Mouse (Mus musculus) layer of hippocampus, adult 18-20 months (tissue): ENCODE measurements at regions not wholly inside any gene's neighbourhood (a gene's known extent, or its start where the extent isn't known, plus 50 kb on each side); places are given as distances from the start of the nearest gene placed in this dataset.
A peak's percentile ranks its signal among the peaks of the same experiment; 100 is the strongest.
"Not testable (repeated sequence)": the region's sequence is repeated elsewhere in the genome, so short reads cannot be mapped to it uniquely, and the experiment has no call there.

Experiments
- DNase-seq, 2 experiments: peaks; one replicate each; pipeline ENCODE4 v3.0.0; 2022; ENCODE audit warnings: low spot score in 2 of 2

DNA sequence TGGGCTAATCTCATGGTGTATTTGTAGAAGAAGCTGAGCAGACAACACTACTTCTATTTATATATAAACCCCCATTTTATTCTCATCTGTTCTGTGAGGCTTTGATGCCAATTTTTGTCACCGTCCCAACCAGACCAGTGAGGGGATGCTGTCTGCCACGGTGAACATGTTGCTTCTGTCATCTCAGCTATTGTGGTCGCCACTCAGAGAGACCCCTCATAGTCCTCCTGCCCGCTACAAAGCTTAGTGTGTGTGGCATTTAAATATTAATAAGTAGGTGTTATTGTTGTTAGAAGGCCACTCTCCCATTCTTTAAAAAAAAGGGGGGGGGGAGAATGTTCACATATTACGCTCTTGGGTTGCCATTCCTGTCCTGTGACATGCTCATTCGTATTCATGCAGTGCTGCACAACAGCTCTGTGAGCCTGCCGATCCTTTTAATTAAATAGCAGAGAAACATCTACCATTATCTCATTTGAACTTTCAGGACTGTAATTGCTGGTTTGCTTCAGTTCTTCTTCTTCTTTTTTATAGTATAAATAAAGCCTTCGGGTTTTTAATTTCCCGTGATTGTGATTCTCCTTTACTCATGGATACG lies 161.4 kb downstream of the Enc1 start:
- DNase-seq: no peak

DNA sequence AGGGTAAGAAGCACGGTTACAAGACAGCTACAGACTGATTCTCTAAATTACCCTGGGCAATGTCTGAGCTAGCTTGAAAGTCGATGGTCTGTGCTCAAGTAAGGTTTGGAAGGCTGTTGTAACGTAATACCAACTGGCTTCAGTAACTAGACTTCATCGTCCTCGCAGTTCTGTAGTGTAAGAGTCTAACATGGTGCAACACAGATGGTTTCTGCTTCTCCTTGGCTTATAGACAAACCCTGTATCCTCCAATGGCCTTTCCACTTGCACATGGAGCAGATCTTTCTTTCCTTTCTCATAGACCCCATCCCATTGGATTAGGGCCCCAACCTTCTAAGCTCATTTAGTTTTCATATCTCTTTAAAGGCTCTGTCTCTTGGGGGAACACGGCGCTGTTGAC lies 160.7 kb downstream of the Enc1 start:
- no peak for DNase-seq

DNA sequence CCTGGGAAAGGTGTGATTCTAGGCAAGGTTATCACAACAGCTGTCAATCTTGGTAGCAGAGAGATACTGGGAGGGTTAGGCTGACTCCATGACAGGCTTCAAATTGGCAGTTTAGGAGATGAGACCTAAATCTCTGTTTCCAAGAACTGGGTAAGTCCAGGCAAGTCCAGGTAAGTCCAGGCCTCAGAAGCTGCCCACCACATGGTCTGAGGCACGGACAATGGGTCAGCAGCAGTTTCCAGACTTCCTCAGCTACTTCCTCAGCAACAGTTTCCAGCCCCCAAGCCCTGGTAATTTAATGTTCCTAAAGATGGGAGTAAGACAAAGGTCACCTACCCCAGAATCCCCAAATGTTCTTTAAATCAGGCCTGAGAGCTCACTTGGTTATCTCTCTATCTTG lies 157.1 kb downstream of the Enc1 start:
- DNase-seq: no peak

DNA sequence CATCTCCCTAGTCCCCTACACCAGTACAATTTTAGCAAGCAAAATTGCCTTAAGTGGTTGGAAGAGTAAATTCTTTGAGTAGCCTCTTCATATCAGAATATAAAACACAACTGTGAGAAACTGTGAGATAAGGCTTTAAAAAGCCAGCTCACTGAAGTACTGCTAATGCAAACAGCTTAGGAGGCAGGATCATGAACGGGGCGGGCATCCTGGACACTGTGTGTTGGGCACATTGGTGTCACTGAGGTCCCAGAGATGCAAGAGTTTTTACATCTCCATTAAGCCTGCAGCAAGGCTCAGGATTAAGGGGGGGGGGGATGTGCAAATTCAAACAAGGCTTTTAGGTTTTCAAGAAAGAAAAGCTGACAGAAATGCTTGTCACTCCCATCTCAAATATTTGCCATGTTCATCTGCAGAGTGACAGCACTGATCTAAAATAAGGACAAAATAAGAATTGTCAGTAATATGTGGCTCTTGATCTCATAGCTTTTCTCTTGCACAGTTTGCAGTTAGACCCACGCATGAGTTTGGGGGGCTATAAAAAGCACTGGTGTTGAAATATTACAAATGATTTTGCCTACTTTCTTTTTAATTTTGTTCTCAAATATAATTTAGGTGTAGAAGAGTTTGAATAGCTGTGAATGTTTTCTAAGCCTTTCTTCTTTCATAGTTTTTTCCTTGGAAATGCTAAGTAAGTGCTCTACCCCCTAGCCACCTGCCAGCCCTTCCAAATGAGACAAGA lies 156.2 kb downstream of the Enc1 start:
- DNase-seq: peak in 1 of 2 experiments; percentile 55

DNA sequence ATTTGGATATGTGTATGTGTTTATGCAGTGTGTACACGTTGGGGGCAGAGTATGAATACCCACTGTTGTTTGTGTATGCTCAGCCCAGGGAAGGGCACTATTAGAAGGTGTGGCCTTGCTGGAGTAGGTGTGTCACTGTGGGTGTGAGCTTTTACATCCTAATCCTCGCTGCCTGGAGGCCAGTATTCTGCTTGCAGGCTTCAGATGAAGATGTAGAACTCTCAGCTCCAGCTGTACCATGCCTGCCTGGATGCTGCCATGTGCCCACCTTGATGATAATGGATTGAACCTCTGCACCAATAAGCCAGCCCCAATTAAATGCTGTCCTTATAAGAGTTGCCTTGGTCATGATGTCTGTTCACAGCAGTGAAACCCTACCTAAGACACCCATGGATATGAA lies 155.4 kb downstream of the Enc1 start:
- not testable (repeated sequence) for DNase-seq

DNA sequence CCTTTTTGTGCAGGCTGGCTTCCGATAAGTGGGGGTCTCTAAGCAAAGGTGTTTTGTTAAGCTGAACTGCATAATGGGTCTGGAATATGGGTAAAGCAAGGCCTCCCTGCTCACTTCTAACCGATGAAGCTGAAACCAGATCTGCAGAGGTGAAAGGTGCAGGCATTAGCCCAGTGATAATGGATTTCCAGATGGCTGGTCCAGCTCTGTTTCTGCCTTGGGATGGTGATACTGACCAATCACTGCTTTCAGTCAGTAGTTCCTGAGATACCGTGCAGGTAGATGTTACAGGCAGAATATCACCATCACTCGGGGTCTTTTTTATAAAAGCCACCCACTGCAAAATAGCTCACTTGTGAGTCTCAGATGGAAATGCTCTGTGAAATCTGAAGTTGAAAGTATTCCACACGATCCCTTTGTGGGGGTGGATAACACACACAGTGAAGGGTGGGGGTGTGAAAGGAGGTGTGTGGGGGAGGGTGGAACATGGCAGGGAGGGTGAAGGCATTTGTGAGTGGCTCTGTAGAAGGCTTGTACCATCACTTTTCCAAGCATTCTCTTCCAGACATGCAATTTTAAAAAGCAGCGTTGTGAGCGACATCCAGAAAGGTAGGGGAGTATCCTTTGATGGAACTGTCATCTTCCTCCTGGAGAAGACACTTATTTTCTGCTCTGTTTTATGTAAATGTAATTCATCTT lies 154.0 kb downstream of the Enc1 start:
- DNase-seq: no peak

DNA sequence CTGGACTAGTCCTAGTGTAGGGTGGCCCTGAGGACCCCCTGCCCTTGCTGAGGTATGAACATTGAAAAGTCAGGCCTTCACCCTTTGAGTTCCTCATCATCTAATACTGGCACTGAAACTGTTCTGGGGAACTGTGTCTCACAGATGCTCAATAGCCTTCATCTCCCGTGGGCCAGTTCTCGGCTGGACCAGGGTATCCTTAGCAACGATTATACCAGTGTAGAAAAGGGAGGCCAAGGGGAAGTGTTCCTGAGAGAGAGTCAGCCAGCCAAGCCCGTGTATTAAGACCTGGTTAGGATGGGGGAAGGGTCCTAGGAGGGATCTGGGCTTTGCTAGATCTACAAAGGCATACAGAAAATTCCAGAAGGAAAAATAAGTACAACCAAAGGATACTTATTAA lies 153.2 kb downstream of the Enc1 start:
- no peak for DNase-seq

DNA sequence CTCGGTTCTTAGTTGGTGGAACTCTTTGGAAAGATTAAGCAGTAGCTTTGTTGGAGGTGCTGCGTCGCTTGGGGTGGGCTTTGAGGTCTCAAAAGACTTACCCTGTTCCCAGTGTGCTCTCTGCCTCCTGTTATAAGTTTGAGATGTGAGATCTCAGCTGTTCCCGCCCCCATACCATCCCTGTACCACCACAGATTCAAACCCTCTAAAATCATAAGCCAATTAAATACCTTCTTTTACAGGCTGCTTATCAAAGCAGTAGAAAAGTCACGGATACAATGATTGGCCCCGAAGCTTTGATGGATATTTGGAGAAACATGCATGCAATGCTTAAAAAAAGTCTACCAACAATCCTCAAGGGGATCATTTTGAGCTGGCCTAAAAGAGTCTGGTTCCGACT lies 152.6 kb downstream of the Enc1 start:
- peak in 1 of 2 experiments; percentile 59 for DNase-seq

DNA sequence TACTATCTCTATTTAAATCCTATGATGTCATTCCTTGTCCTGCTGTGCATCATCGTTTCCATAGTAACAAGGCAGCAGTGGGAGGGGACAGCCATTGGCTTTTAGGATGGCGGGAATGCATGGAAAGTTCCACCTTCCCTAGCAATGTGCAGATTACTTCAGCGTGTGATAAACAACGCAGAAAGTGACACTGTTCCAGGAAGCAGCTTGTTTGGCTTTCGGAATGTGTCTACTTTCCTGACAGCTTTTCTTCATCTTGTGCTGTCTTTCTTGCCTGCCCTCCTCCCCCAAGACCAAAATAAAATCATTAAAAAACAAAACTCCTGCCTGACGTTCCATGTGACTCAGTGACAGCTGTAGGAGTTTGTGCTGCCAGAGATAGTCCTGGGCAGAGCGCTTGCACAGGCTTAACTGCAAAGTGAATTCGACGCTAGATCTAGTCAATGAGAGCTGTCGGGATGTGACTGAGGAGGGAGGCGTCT lies 149.6 kb downstream of the Enc1 start:
- DNase-seq: peak; percentile 72 to 81

DNA sequence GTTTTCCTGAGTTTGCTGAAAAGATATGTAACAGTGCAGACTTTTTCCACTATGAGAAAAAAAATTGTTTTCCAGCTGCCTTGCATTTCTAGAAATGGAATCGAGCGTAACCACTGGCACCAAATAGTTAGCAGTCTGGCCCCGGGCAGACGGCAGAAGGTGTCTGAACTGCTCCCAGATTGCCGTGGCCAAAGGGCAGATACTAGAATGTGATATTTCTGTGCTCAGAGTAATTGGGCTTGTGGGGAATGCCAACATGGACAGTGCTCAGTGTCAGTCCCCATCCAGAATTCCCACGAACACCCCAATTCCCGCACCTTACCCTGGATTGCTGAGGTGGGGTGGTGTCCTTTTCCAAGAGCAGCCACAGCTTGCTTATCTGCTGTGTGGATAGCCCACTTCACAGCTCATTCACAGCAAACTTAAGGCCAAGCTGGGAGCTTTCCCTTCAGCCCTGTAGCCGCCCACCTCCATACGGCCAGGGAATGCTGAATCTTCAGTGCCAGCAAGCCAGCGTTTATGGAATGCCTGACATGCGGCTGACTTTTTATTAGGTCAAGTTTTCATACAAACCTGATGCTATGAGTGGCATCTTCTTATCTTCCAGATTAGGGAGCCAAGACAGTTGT lies 148.1 kb downstream of the Enc1 start:
- DNase-seq: peak in 1 of 2 experiments; percentile 57

DNA sequence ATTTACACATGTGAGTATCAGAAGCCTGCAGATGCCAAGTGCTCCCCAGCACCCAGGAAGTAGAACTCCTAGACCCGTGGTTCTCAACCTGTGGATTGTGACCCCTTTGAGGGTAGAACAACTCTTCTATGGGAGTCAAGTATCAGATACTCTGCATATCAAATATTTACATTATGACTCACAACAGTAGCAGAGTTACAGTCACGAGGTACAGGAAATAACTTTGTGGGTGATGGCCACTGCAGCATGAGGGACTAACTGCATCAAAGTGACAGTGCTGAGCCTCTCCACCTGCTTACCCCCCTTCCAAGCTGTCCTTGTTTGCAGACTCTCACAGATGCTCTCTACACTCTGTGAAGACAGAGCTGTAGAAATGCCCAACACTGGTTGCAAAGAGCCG lies 145.6 kb downstream of the Enc1 start:
- DNase-seq: no peak

DNA sequence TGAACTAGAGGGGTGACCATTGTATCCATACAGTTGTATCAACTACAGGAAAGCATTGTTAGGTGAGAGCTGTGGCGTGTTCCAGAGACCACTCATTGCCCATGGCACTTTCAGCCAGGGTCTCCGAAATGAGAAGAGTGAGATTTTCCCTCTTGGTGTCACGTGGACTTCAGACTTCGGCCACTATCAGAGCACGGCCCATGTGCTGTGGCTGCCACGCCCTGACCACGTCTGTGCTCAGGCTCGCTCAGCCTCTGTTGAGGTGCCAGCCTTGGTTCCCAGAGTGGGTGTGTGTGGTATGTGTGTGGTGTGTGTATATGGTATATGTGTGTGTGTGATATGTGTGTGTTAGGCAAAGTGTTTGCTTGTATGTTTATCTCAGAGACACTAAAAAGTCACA lies 144.6 kb downstream of the Enc1 start:
- DNase-seq: no peak

DNA sequence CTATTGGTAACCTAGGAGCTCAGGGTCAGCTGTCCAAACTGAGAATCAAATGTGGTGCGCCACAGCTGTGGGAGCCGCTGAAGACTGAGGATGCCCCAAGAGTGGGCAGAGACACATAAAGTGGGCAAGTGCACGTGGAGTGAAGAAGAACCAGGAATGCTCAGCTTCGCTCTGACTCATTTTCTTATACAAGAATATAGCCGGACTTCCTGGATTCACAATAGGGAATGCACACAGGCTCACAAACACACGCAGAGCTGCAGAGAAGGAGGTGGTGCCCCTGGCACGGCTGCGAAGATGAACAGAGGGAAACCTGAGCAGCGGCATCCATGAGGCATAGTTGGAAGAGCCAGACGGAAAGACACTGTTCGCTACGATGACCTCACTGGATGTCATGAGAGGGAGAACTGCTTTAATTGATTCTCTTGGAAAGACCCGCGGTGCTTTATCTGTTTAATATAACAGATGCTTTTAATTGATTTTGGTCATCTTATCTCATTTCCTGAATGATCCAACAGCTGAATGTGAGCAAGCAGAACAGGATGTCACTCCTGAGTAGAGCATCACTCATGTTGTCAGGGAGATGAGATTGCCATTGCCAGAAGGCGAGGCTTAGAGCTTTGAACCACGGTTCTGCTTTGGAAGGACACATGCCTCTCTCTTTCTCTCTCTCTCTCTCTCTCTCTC lies 143.3 kb downstream of the Enc1 start:
- DNase-seq: peak in 1 of 2 experiments; percentile 54

DNA sequence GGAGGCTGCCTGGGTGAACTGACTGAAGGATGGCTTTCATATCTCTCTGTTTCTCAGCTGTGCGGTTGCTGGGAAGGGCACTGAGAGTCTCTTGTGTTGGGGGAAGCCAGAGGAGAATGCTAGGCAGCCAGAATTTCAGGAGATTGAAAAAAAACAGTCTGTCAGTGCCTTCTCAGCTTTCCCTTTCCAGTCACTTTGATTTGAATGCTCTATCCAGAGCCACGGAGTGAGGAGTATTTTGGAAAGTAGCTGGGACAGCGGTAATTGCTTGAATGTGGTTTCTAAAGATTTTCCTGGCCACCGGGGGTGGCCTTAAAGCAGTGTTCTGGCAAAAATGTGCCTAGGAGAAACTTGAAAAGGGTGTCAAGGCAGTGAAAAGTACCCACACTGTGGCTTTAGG lies 142.4 kb downstream of the Enc1 start:
- no peak for DNase-seq

DNA sequence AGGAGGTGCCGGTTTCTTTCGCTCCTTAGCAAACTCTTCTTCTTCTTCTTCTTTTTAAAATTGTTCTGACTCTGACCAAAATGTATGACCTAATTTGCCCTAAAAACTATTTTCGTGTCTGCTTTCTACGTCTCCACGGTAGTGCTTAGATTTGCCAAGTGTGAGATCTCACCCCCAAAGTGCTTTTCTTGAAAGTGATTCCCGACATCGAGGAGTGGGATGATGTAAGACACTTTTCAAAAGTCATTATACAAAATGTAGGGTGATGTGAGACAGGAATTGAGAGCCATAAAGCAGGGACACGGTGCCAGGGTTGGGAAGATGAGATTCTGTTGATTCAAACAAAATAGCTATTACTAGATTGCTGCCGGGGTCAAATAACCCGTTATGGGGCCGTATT lies 139.5 kb downstream of the Enc1 start:
- DNase-seq: no peak

DNA sequence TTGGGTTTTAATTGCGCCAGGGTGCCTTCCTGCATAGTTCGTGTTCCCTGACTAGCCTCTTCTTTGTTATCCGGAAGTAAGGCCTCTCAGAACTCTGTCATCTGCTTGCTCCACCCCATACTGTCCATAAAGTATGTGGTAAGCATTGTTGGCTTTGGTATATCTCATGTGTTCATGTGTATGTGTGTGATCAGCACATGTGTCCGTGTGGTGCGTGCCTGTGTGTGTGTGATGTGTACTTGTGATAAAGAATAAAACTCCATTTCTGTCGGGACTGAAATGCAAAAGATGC lies 135.3 kb downstream of the Enc1 start:
- no peak for DNase-seq

DNA sequence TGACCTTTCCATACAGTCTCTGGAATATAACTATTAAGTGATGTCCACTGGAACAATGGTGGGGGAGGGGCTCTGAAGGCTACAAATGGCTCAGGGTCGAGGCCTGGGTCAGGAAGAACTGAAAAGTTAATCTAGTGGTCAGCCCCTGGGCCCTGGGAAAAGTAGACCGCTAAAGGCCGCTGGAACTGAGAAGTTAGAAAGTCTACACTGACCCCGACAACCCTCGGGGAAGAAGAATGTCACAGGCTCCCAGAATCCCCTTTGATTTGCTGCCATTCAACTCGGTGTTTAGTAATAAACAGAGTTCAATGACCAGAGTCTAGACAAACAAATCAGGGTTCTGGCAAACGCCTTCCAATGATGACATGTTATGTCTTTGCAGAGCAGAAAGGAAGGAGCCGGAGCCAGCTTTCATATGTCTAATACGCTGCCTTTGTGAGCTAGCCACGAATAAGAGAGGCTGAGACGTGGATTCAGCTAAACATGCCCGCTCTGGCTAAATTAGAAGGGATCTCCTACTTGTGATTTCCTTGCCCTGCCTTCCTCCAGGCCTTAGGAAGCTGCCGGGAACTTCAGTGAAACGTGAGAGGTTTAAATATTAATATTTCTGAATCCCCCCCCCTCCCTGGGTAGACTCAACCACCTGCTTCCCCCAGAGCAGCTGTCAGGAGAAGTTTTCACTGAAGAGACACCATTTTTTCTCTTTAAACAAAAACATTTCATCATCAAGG lies 134.8 kb downstream of the Enc1 start:
- DNase-seq: no peak

DNA sequence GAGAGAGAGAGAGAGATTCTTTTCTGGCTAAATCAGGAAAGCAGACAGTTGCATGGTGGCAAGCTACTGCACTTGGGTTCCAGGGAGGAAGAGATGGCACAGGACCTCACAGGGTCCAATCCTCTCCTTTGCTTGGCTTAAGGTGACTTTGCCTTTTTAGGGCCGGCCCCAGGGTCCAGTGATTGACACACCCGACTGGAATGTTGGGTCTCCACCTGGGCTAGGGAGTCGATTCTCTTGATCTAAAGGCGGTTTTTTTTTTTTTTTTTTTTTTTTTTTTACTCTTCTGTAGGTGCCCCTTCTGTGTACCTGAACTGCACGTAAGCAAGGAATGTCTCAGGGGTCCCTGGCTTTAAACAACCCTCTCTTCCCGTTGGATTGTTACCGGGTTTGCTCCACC lies 131.4 kb downstream of the Enc1 start:
- DNase-seq: no peak

DNA sequence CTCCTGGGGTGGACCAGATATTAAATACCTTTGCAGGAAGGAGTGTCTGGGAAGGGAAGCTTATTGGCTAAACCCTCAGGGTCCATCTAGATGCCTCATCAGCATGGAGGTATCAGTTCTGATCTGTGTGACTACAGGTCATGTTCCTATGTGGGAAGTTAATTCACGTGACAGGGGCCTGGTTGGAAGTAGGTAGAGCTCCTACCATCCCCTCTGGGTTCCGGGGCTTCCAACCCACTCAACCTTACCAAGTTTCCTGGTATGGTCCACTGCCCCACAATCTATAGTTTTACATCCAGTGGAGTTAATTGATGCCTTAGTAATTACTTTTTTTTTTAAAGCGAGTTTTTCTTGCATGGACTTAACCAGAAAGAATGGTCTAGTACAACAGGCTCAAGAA lies 130.3 kb downstream of the Enc1 start:
- DNase-seq: no peak

DNA sequence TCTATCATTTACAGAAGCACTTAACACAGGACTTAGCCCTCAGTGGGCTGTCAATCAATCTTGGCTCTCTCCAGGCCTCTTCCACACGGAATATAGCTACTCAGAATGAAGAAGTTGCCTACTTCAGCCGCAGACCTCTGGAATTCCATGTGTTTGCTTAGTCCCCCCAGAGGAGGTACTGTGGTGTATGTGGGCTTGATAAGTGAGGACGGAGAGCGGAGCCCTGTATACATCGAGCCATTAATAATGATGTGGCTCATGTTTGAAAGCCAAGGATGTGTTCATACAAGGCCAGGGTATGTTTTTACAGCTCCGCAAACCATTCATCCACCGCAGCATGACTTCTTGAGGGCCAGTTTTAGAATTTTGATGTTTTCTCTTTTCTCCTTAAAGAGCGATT lies 125.8 kb downstream of the Enc1 start:
- no peak for DNase-seq
